Mouse (Mus musculus): ENCODE data around the gene Rsc1a1. TPM values are rescaled to one million over a fixed set of nuclear protein-coding genes. Genes with fewer than 3 reads are reported as not detected.

The Rsc1a1 gene
- total and polyA plus RNA-seq, 2 experiments, result 16.3 to 70.9 TPM

GRCm38 (mm10) chr4:141688505-141688904, 3.1 kb upstream of the Rsc1a1 start:
- H3K27me3 ChIP-seq (ENCODE audit: control insufficient read depth, insufficient read depth, low read length), result no peaks in the 10 kb centered on the region
- peaks cover 86% of the 10 kb centered on the region for H3K36me3 ChIP-seq (ENCODE audit: control insufficient read depth, insufficient read depth, low read length)
- 90% methylated on average over 8 of the region's 8 CpGs for WGBS
- no peak overlapping the region for H3K4me3 ChIP-seq (ENCODE audit: insufficient read depth, low read depth, low read length)
- no peaks in the 10 kb centered on the region for H3K79me2 ChIP-seq (ENCODE audit: control insufficient read depth, insufficient read depth, low read length)
- DNase-seq (ENCODE audit: extremely low read depth, low read depth, low spot score), result no peak
- H3K9ac ChIP-seq (ENCODE audit: low read depth, low read length), result no peak overlapping the region
- no peak overlapping the region for H3K27ac ChIP-seq (replicated peaks; ENCODE audit: insufficient read depth, low read depth, low read length)
- H3K4me1 ChIP-seq (ENCODE audit: control insufficient read depth, insufficient read depth, low read length), result no peaks in the 10 kb centered on the region
- no peak for TF ChIP-seq POLR2A (IDR thresholded peaks at IDR 0.05; ENCODE audit: extremely low read depth, insufficient read depth, low read length)
- no peak for TF ChIP-seq CTCF (IDR thresholded peaks at IDR 0.05; ENCODE audit: low read depth, low read length)

- DNase-seq (ENCODE audit: extremely low read depth, low read depth, low spot score), result no peak
- peaks cover 81% of the 10 kb centered on the region for H3K36me3 ChIP-seq (ENCODE audit: control insufficient read depth, insufficient read depth, low read length)
- no peak overlapping the region for H3K9ac ChIP-seq (ENCODE audit: low read depth, low read length)
- no peaks in the 10 kb centered on the region for H3K27me3 ChIP-seq (ENCODE audit: control insufficient read depth, insufficient read depth, low read length)
- no peaks in the 10 kb centered on the region for H3K79me2 ChIP-seq (ENCODE audit: control insufficient read depth, insufficient read depth, low read length)
- TF ChIP-seq CTCF (IDR thresholded peaks at IDR 0.05; ENCODE audit: low read depth, low read length), result no peak
- TF ChIP-seq POLR2A (IDR thresholded peaks at IDR 0.05; ENCODE audit: extremely low read depth, insufficient read depth, low read length), result no peak
- H3K27ac ChIP-seq (replicated peaks; ENCODE audit: insufficient read depth, low read depth, low read length), result no peak overlapping the region
- no peak overlapping the region for H3K4me3 ChIP-seq (ENCODE audit: insufficient read depth, low read depth, low read length)
- 87% methylated on average over 8 of the region's 8 CpGs for WGBS
- peaks cover 3% of the 10 kb centered on the region; the same call in 1 of the 2 replicates for H3K4me1 ChIP-seq (ENCODE audit: control insufficient read depth, insufficient read depth, low read length)
Measured at GRCm38 (mm10) chr4:141686525-141686924, 1.1 kb upstream of the Rsc1a1 start.

DNA sequence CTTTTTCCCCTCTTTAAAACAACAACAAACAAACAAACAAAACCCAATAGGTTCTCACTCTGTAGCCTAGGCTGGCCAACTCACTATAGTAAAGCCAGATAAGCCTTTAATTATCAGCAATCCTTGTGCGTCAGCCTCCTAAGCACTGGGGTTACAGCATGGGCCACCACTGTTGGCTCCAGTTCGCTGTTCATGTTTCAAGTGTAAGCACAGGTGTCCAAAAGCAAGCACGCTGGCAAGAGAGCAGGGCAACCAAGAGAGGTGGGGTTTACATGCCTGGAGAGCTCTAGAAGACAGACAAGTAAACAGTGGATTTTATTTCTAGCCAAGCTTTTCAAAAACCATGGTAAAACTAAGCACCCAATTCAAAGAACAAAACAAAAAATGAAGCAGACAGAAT, 694 bp upstream of the Rsc1a1 start:
- DNase-seq (ENCODE audit: extremely low read depth, low read depth, low spot score), result no peak

DNA sequence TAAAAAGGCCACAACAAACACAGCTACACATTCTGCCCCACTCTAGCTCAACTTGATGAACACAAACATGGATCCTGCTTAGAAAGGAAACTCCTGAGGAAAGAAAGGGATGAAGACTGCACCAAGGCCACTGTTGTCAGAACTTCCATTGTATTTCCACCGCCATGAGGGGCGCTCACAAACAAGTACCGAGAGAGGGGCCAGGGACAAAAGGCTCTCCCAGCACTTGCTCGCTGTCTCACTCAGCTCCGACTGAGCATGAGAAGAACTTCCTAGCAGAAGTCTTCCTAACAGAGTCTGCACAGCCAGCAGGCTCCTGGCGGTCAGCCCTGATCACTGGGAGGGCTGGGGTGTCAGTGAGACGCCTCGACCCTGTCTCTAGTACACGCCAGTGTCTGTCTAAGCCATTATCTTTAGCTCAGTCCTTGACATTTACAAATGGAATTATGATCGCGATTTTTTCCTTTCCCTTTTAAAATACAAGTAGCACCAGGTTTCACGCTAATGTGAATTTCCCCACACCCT, 2.6 kb downstream of the Rsc1a1 start:
- WGBS, result 76% methylated on average over 12 of the region's 12 CpGs
- Histone ChIP-seq H3K4me1 (ENCODE audit: control insufficient read depth, insufficient read depth, low read length) (peaks cover 6% of the 10 kb centered on the region), H3K9ac (ENCODE audit: low read depth, low read length) (no peak overlapping the region), H3K4me3 (ENCODE audit: insufficient read depth, low read depth, low read length) (no peak overlapping the region), H3K27me3 (ENCODE audit: control insufficient read depth, insufficient read depth, low read length) (no peaks in the 10 kb centered on the region), H3K36me3 (ENCODE audit: control insufficient read depth, insufficient read depth, low read length) (peaks cover 50% of the 10 kb centered on the region), H3K79me2 (ENCODE audit: control insufficient read depth, insufficient read depth, low read length) (no peaks in the 10 kb centered on the region), H3K27ac (replicated peaks; ENCODE audit: insufficient read depth, low read depth, low read length) (no peak overlapping the region)
- no peak for DNase-seq (ENCODE audit: extremely low read depth, low read depth, low spot score)
- TF ChIP-seq POLR2A (IDR thresholded peaks at IDR 0.05; ENCODE audit: extremely low read depth, insufficient read depth, low read length), result no peak
- TF ChIP-seq CTCF (IDR thresholded peaks at IDR 0.05; ENCODE audit: low read depth, low read length), result no peak

More for the DNA sequence above, 694 bp upstream of the Rsc1a1 start:
- peaks cover 78% of the 10 kb centered on the region for H3K36me3 ChIP-seq (ENCODE audit: control insufficient read depth, insufficient read depth, low read length)
- H3K4me3 ChIP-seq (ENCODE audit: insufficient read depth, low read depth, low read length), result no peak overlapping the region
- no peak overlapping the region for H3K27ac ChIP-seq (replicated peaks; ENCODE audit: insufficient read depth, low read depth, low read length)
- H3K79me2 ChIP-seq (ENCODE audit: control insufficient read depth, insufficient read depth, low read length), result no peaks in the 10 kb centered on the region
- H3K9ac ChIP-seq (ENCODE audit: low read depth, low read length), result no peak overlapping the region
- no peak for TF ChIP-seq POLR2A (IDR thresholded peaks at IDR 0.05; ENCODE audit: extremely low read depth, insufficient read depth, low read length)
- no peak for TF ChIP-seq CTCF (IDR thresholded peaks at IDR 0.05; ENCODE audit: low read depth, low read length)
- H3K4me1 ChIP-seq (ENCODE audit: control insufficient read depth, insufficient read depth, low read length), result peaks cover 3% of the 10 kb centered on the region
- 62% methylated on average over 3 of the region's 3 CpGs for WGBS
- no peaks in the 10 kb centered on the region for H3K27me3 ChIP-seq (ENCODE audit: control insufficient read depth, insufficient read depth, low read length)

- Histone ChIP-seq H3K27ac (replicated peaks; ENCODE audit: insufficient read depth, low read depth, low read length) (no peak overlapping the region), H3K4me3 (ENCODE audit: insufficient read depth, low read depth, low read length) (no peak overlapping the region), H3K79me2 (ENCODE audit: control insufficient read depth, insufficient read depth, low read length) (no peaks in the 10 kb centered on the region), H3K36me3 (ENCODE audit: control insufficient read depth, insufficient read depth, low read length) (peaks cover 44% of the 10 kb centered on the region), H3K9ac (ENCODE audit: low read depth, low read length) (no peak overlapping the region), H3K27me3 (ENCODE audit: control insufficient read depth, insufficient read depth, low read length) (no peaks in the 10 kb centered on the region), H3K4me1 (ENCODE audit: control insufficient read depth, insufficient read depth, low read length) (peaks cover 6% of the 10 kb centered on the region)
- WGBS, result 54% methylated on average over 7 of the region's 7 CpGs
- TF ChIP-seq CTCF (IDR thresholded peaks at IDR 0.05; ENCODE audit: low read depth, low read length) (no peak), POLR2A (IDR thresholded peaks at IDR 0.05; ENCODE audit: extremely low read depth, insufficient read depth, low read length) (no peak)
- DNase-seq (ENCODE audit: extremely low read depth, low read depth, low spot score), result peak; percentile 15
Measured at GRCm38 (mm10) chr4:141681767-141682166, 3.6 kb downstream of the Rsc1a1 start.

DNA sequence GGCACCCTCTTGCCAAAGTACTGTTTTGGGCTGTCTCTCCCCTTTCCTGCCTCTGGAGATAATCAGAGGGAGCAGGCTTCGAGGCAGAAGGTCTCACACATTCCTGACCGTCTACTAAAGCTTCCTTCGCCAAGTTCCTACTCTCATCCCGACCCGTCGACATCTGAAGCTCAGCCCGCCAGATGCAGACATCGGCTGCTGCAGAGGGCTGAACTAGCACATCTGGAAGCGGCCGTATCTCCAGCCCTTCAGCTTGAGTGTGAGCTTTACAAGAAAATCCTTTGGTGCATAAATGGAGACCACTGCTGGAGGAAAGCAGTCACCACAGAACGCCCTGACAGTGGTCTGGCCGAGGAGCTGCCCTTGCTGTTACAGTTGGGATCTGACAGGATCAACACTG, 4.5 kb downstream of the Rsc1a1 start:
- no peak for DNase-seq (ENCODE audit: extremely low read depth, low read depth, low spot score)
- TF ChIP-seq CTCF (IDR thresholded peaks at IDR 0.05; ENCODE audit: low read depth, low read length) (no peak), POLR2A (IDR thresholded peaks at IDR 0.05; ENCODE audit: extremely low read depth, insufficient read depth, low read length) (no peak)
- peaks cover 6% of the 10 kb centered on the region for H3K4me1 ChIP-seq (ENCODE audit: control insufficient read depth, insufficient read depth, low read length)
- no peaks in the 10 kb centered on the region for H3K79me2 ChIP-seq (ENCODE audit: control insufficient read depth, insufficient read depth, low read length)
- no peak overlapping the region for H3K27ac ChIP-seq (replicated peaks; ENCODE audit: insufficient read depth, low read depth, low read length)
- no peaks in the 10 kb centered on the region for H3K27me3 ChIP-seq (ENCODE audit: control insufficient read depth, insufficient read depth, low read length)
- no peak overlapping the region for H3K9ac ChIP-seq (ENCODE audit: low read depth, low read length)
- H3K36me3 ChIP-seq (ENCODE audit: control insufficient read depth, insufficient read depth, low read length), result peaks cover 35% of the 10 kb centered on the region
- H3K4me3 ChIP-seq (ENCODE audit: insufficient read depth, low read depth, low read length), result no peak overlapping the region
- 79% methylated on average over 12 of the region's 12 CpGs for WGBS
